Mouse (Mus musculus) neutrophil, adult 65 days (primary cell): ENCODE data around the gene Slc13a3. TPM values are rescaled to one million over a fixed set of nuclear protein-coding genes. Genes with fewer than 3 reads are reported as not detected.

Source experiments
- total RNA-seq: library from RNA; stranded (reverse); gene quantifications from 2 replicates; pipeline ENCODE4 v1.2.4, GENCODE M21; 2023

Slc13a3 gene
- total RNA-seq: 0.29 TPM in 1 of 2 replicates, not detected in the other

GRCm38 (mm10) chr2:165473003-165473402 is at the start of gene Slc13a3:
Gene Slc13a3, minus strand, starts transcription at chr2:165473230.

GRCm38 (mm10) chr2:165503259-165504203 is 30.5 kb upstream of the Slc13a3 start, which contains the start of gene Slc2a10:
Gene Slc2a10, plus strand, starts transcription at chr2:165503787.

GRCm38 (mm10) chr2:165492648-165493553 is 19.9 kb upstream of the Slc13a3 start, which contains the start of gene Trp53rka:
Gene Trp53rka, minus strand, starts transcription at chr2:165493324.

GRCm38 (mm10) chr2:165387844-165388495 is 85.1 kb downstream of the Slc13a3 start, which contains the start of gene Zfp334:
Gene Zfp334, minus strand, starts transcription at chr2:165388259.

GRCm38 (mm10) chr2:165368496-165368895 is 104.5 kb downstream of the Slc13a3 start, which contains the start of gene Zfp663:
Gene Zfp663, minus strand, starts transcription at chr2:165368729.

Other genes starting within 250 kb of the Slc13a3 start
- not detected in 2 replicates for gene Cdh22, start 238.4 kb downstream of the Slc13a3 start, total RNA-seq
- 78.2 and 90.9 TPM in 2 replicates for gene Slc35c2, start 185.4 kb downstream of the Slc13a3 start, total RNA-seq
- 39.3 and 46.0 TPM in 2 replicates for gene Elmo2, start 146.8 kb downstream of the Slc13a3 start, total RNA-seq
- gene Zfp663, start 104.5 kb downstream of the Slc13a3 start, total RNA-seq: not detected in 2 replicates
- not detected in 2 replicates for gene Zfp334, start 85.0 kb downstream of the Slc13a3 start, total RNA-seq
- 0.13 TPM in 1 of 2 replicates, not detected in the other for gene Ocstamp, start 72.8 kb downstream of the Slc13a3 start, total RNA-seq
- 3.9 and 4.1 TPM in 2 replicates for gene Trp53rka, start 20.1 kb upstream of the Slc13a3 start, total RNA-seq
- not detected in 2 replicates for gene Slc2a10, start 30.6 kb upstream of the Slc13a3 start, total RNA-seq
- not detected in 2 replicates for gene Eya2, start 121.8 kb upstream of the Slc13a3 start, total RNA-seq